Mouse (Mus musculus) midbrain, embryonic 16.5 days (tissue): ENCODE data around the gene 1110032F04Rik. TPM values are rescaled to one million over a fixed set of nuclear protein-coding genes. Genes with fewer than 3 reads are reported as not detected.
"Not testable (repeated sequence)": the region's sequence is repeated elsewhere in the genome, so short reads cannot be mapped to it uniquely, and the experiment has no call there.

Experiments
- ATAC-seq: fragments of 200-750 bp; cut with Nextera tagmentation; 2 replicates; pipeline ENCODE4 v1.8.0; 2017; ENCODE audit warnings: moderate TSS enrichment
- H3K27ac ChIP-seq: fragments of 300-500 bp; sonication (generic); 2 replicates; pipeline ENCODE4 v1.5.1; 2014; ENCODE audit warnings: mild to moderate bottlenecking, low read length, mixed read lengths
- H3K27me3 ChIP-seq: fragments of 300-500 bp; sonication (generic); 2 replicates; pipeline ENCODE4 v1.6.1; 2014; ENCODE audit warnings: low read depth, low read length, mixed read lengths; ENCODE audit not compliant: control insufficient read depth, insufficient read depth
- H3K36me3 ChIP-seq: fragments of 300-500 bp; sonication (generic); 2 replicates; pipeline ENCODE4 v1.6.1; 2014; ENCODE audit warnings: mild to moderate bottlenecking, low read length, moderate library complexity, mixed read lengths; ENCODE audit not compliant: control insufficient read depth, insufficient read depth
- H3K4me1 ChIP-seq: fragments of 300-500 bp; sonication (generic); 2 replicates; pipeline ENCODE4 v1.6.1; 2014; ENCODE audit warnings: mild to moderate bottlenecking, low read length, mixed read lengths; ENCODE audit not compliant: control insufficient read depth, insufficient read depth
- H3K4me2 ChIP-seq: fragments of 300-500 bp; sonication (generic); 2 replicates; pipeline ENCODE4 v1.6.1; 2014; ENCODE audit warnings: mild to moderate bottlenecking, low read length, mixed read lengths
- H3K4me3 ChIP-seq: fragments of 300-500 bp; sonication (generic); 2 replicates; pipeline ENCODE4 v1.5.1; 2014; ENCODE audit warnings: low read depth, mild to moderate bottlenecking, low read length, moderate library complexity, mixed read lengths
- H3K9ac ChIP-seq: fragments of 300-500 bp; sonication (generic); 2 replicates; pipeline ENCODE4 v1.6.1; 2014; ENCODE audit warnings: low read depth, low read length, mixed read lengths
- H3K9me3 ChIP-seq: fragments of 300-500 bp; sonication (generic); replicated peaks from 2 replicates; pipeline ENCODE4 v1.6.1; 2014; ENCODE audit warnings: mild to moderate bottlenecking, low read length, mixed read lengths; ENCODE audit not compliant: control insufficient read depth, poor library complexity, severe bottlenecking
- whole genome bisulfite sequencing: fragments of 180-500 bp; shearing (Covaris S2); extraction: QIAGEN DNeasy Blood & Tissue Kit; methylation state at CpG from one replicate; pipeline ENCODE4 v1.1.7; 2014; 5-methylcytosine and 5-hydroxymethylcytosine counted together
- polyA plus RNA-seq: library from polyadenylated mRNA; unstranded; fragments of >200 nt; fragmentation: Nextera tagmentation; extraction: Ambion mirVana; gene quantifications from 2 replicates; pipeline ENCODE4 v1.2.1, GENCODE M21; 2015

Gene 1110032F04Rik
- polyA plus RNA-seq, 1 experiment from 2014 or later: 3.8 TPM

GRCm38 (mm10) chr3:68895426-68895825 is 26.0 kb downstream of the 1110032F04Rik start:
- 79% methylated on average over 4 of the region's 4 CpGs for WGBS
- ATAC-seq: no peak
- Histone ChIP-seq H3K9ac (no peak overlapping the region), H3K36me3 (no peaks in the 10 kb centered on the region), H3K4me1 (no peaks in the 10 kb centered on the region), H3K27me3 (no peaks in the 10 kb centered on the region), H3K4me3 (no peak overlapping the region), H3K9me3 (no peaks in the 10 kb centered on the region), H3K27ac (no peak overlapping the region), H3K4me2 (no peak overlapping the region)

GRCm38 (mm10) chr3:68897154-68897553 is 27.8 kb downstream of the 1110032F04Rik start:
- Histone ChIP-seq H3K4me2 (no peak overlapping the region), H3K27me3 (no peaks in the 10 kb centered on the region), H3K4me3 (no peak overlapping the region), H3K27ac (no peak overlapping the region), H3K4me1 (no peaks in the 10 kb centered on the region), H3K9me3 (no peaks in the 10 kb centered on the region), H3K36me3 (no peaks in the 10 kb centered on the region), H3K9ac (no peak overlapping the region)
- no peak for ATAC-seq
- WGBS: 88% methylated on average over 5 of the region's 5 CpGs

DNA sequence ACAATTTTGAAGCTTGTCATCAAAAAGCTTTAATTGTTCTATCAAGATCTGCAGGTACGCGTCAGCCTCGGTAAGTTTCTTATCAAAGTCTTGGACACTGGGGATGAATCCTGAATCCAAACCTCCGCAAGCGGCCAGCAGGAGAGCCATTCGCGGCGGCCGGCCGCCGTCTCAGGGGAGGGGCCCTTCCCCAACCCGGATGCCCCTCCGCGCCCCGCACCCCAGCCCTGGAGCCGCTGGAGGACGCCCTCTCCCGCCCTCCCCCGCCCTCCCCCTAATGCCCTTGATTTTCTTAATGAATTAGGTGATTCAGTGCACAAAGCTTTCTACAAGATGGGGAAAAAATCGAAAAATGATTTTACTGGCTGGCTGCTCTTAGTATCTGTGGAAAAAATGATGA is 33.2 kb downstream of the 1110032F04Rik start:
- not testable (repeated sequence) for H3K4me1 ChIP-seq, H3K9me3 ChIP-seq, ATAC-seq, H3K27ac ChIP-seq, H3K27me3 ChIP-seq, H3K4me2 ChIP-seq, H3K36me3 ChIP-seq, H3K4me3 ChIP-seq, H3K9ac ChIP-seq
- 92% methylated on average over 20 of the region's 20 CpGs for WGBS

GRCm38 (mm10) chr3:68904902-68905778 is 35.8 kb downstream of the 1110032F04Rik start:
- no peak overlapping the region for H3K27ac ChIP-seq
- no peaks in the 10 kb centered on the region for H3K27me3 ChIP-seq
- no peak overlapping the region for H3K4me3 ChIP-seq
- no peaks in the 10 kb centered on the region for H3K4me1 ChIP-seq
- no peak for ATAC-seq
- H3K4me2 ChIP-seq: no peak overlapping the region
- no peak overlapping the region for H3K9ac ChIP-seq
- H3K9me3 ChIP-seq: no peaks in the 10 kb centered on the region
- WGBS: 78% methylated on average over 2 of the region's 2 CpGs
- H3K36me3 ChIP-seq: no peaks in the 10 kb centered on the region

DNA sequence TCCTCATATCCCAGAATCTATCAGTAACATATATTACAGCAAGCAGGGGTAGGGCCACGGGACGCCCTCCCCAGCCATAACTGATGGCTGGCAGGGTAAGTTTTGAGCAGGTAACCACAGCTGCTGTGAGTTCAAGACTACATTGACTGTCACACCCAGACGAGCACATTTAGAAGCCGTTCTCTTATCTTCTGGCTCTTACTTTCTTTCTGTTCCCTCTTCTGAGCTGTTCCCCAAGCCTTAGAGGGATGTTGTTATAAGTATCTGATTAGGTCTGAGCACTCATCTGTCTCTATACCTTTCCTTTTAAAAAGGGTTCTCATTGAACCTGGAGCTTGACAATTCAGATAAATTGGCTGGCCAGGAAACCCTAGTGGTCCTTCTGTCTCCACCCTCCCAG is 38.1 kb downstream of the 1110032F04Rik start:
- Histone ChIP-seq H3K4me2 (no peak overlapping the region), H3K4me3 (no peak overlapping the region), H3K4me1 (no peaks in the 10 kb centered on the region), H3K27me3 (no peaks in the 10 kb centered on the region), H3K9ac (no peak overlapping the region), H3K9me3 (no peaks in the 10 kb centered on the region), H3K27ac (no peak overlapping the region), H3K36me3 (no peaks in the 10 kb centered on the region)
- 93% methylated on average over 4 of the region's 4 CpGs for WGBS
- ATAC-seq: no peak

Other genes with a start within 250 kb of the 1110032F04Rik start
- 0.28 TPM in 1 of 2 replicates, not detected in the other for gene Il12a, start 178.9 kb upstream of the 1110032F04Rik start, polyA plus RNA-seq
- gene Ift80, start 135.0 kb downstream of the 1110032F04Rik start, polyA plus RNA-seq: 7.2 and 8.6 TPM in 2 replicates
- 23.4 and 30.3 TPM in 2 replicates for gene Smc4, start 135.2 kb downstream of the 1110032F04Rik start, polyA plus RNA-seq
- gene Trim59, start 175.2 kb downstream of the 1110032F04Rik start, polyA plus RNA-seq: 31.9 and 39.5 TPM in 2 replicates